Mouse (Mus musculus) hindlimb bud, embryonic 11.5 days (tissue): ENCODE results near the gene Capn10.

Experiments
- DNase-seq: peaks from one replicate; pipeline ENCODE4 v3.0.0-alpha.2; 2012; ENCODE audit warnings: low read depth, low spot score; ENCODE audit errors: extremely low spot score

Capn10 gene

DNA sequence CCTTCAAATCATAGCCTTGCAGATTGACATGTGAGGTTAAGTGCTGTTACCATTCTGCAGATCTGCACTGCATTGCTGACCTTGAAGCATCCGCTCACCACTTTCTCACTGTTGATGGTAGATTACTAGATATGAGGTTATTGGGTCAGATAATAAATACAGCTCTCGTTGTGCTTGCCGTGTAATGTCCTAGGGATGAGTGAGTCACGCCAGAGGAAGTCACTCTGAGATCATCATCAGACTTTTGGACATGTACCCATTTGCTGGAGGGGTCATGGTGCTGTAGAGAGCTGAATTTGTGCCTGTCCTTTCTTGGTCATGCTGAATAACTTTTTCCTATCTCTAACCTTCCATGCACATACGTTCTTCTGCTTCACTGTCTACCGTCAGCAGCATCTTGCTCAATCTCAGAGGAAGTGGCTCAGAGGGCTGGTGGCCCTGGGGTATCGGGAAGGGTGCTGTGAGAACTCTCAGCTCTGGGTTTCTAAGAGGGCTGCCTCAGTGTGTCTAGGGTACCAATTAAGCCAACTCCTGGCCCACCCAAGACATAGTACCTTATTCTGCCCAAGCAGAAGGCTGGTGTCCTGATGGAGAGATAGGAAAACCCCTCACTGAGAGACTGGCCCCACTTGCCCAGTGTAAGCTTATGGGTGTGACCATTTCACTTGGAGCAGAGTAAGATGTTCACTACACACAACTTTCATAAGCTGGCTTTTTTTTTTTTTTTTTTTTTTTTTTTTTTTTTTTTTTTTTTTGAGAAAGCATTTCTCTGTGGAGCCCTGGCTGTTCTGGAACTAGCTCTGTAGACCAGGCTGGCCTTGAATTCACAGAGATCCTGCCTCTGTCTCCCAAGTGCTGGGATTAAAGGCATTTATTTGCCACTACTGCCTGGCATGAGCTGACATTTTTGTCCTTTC is 38.0 kb downstream of the Capn10 start:
- DNase-seq, result no peak

DNA sequence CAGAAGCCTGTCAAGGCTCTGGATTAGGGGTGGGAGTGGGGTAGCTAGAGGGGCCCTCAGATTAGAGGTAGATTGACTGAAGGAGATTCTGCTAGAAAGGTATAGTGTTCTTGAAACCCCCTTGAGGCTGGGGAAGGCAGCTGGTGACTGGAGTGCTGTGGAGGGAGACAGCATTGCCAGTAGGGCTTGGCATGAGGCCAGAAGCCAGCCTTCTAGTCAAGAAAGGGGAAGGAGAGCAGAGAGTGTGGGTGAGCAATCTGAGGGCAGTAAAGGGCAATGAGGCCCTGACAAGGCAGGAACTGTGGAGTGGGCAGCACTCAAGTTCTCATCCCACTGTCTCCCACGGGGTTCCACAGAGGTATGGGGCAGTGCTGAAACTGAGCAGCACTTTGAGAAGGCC is 38.7 kb downstream of the Capn10 start:
- DNase-seq, result no peak

- DNase-seq, result no peak
These were observed 42.0 kb downstream of the Capn10 start for GRCm38 (mm10) chr1:92976141-92976566.

GRCm38 (mm10) chr1:92978645-92979044 is 44.5 kb downstream of the Capn10 start:
- DNase-seq, result no peak

GRCm38 (mm10) chr1:92979073-92979602 is 45.0 kb downstream of the Capn10 start:
- DNase-seq, result no peak

DNA sequence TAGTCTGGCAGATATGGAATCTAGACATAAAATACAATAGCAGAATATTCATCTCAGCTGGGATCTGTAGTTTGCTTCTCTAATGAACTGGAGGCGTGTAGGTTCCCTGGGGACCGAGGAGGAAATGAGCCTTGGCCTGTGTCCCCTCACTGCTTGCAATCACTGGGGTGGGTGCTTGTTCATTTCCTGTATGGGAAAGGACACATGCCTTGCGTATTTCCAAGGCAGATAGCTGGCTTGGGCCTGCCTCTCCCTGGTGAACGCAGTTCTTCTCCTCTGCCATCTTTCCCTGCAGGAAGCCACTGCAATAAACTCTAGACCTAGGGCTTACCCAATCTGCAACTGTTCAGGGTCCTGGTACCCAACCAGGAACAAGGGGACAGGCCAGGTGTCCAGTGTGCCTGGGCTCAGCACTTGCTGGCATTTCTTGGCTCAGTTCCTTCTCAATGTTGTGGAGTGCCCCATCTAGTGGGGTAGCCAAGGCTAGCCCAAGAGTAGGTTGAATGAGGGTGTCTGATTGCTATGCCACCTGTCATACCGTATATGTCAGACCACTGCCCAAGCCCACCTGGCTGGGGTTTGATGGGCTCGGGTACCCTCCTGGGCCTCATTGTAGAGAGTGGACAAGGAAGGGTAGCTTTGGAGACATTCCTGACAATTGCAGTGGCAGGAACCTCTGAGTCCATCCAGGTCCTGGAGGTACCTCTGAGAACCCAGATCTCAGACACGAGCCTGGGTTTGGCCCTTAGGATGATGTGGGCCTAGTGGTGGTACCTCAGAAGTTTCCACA is 47.1 kb downstream of the Capn10 start:
- DNase-seq, result no peak

DNA sequence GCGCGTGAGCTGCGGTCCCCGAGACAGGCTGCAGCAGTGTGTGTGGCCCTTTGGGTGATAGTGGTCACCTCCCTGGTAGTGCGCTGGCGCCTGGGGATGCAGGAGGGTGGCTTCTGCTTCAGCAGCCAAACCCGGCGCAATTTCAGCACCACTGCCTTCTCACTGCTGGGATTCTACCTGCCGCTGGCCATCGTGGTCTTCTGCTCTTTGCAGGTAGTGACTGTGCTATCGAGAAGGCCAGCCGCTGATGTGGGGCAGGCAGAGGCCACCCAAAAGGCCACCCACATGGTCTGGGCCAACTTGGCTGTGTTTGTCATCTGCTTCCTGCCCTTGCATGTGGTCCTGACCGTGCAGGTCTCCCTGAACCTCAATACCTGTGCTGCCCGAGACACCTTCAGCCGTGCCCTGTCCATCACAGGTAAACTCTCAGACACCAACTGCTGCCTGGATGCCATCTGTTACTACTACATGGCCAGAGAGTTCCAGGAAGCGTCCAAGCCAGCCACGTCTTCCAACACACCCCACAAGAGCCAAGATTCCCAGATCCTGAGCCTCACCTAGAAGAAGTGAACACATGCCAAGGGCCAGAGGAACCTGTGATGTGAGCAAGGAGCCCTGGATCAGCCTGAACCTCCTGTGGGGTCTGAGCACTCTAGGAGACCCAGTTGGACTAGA is 48.9 kb downstream of the Capn10 start:
- no peak for DNase-seq

GRCm38 (mm10) chr1:92984999-92985398 is 50.8 kb downstream of the Capn10 start:
- DNase-seq, result no peak

- no peak for DNase-seq
These were observed 54.7 kb downstream of the Capn10 start for GRCm38 (mm10) chr1:92988894-92989293.

GRCm38 (mm10) chr1:92989891-92990290 is 55.7 kb downstream of the Capn10 start:
- no peak for DNase-seq

- no peak for DNase-seq
These were observed 58.2 kb downstream of the Capn10 start for GRCm38 (mm10) chr1:92992214-92992855.

- DNase-seq, result no peak
These were observed 58.7 kb downstream of the Capn10 start for GRCm38 (mm10) chr1:92992880-92993279.
